Mouse (Mus musculus) midbrain, embryonic 12.5 days (tissue): Measurements from ENCODE around the gene Polr2b. TPM values are rescaled to one million over a fixed set of nuclear protein-coding genes. Genes with fewer than 3 reads are reported as not detected.

Source experiments
- ATAC-seq: fragments of 200-750 bp; cut with Nextera tagmentation; 2 replicates; pipeline ENCODE4 v1.8.0; 2017; ENCODE audit warnings: low read depth, moderate TSS enrichment, moderate library complexity; ENCODE audit not compliant: low FRiP score
- H3K27ac ChIP-seq: fragments of 300-500 bp; sonication (generic); replicated peaks from 2 replicates; pipeline ENCODE4 v1.5.1; 2016; ENCODE audit warnings: mild to moderate bottlenecking
- H3K27me3 ChIP-seq: fragments of 300-500 bp; sonication (generic); 2 replicates; pipeline ENCODE4 v1.6.1; 2016; ENCODE audit warnings: mild to moderate bottlenecking
- H3K36me3 ChIP-seq: fragments of 300-500 bp; sonication (generic); 2 replicates; pipeline ENCODE4 v1.6.1; 2016
- H3K4me1 ChIP-seq: fragments of 300-500 bp; sonication (generic); 2 replicates; pipeline ENCODE4 v1.6.1; 2016
- H3K4me2 ChIP-seq: fragments of 300-500 bp; sonication (generic); replicated peaks from 2 replicates; pipeline ENCODE4 v1.6.1; 2016; ENCODE audit warnings: mild to moderate bottlenecking, moderate library complexity
- H3K4me3 ChIP-seq: fragments of 300-500 bp; sonication (generic); 2 replicates; pipeline ENCODE4 v1.5.1; 2016; ENCODE audit warnings: mild to moderate bottlenecking
- H3K9ac ChIP-seq: fragments of 300-500 bp; sonication (generic); replicated peaks from 2 replicates; pipeline ENCODE4 v1.6.1; 2016; ENCODE audit warnings: mild to moderate bottlenecking, moderate library complexity
- H3K9me3 ChIP-seq: fragments of 300-500 bp; sonication (generic); 2 replicates; pipeline ENCODE4 v1.6.1; 2016; ENCODE audit warnings: mild to moderate bottlenecking
- WGBS: fragments of 180-500 bp; shearing (Covaris S2); methylation state at CpG from one replicate; pipeline ENCODE4 v1.1.7; 2016; 5-methylcytosine and 5-hydroxymethylcytosine counted together
- polyA plus RNA-seq: library from polyadenylated mRNA; unstranded; fragments of >200 nt; fragmentation: Nextera tagmentation; extraction: Ambion mirVana; gene quantifications from 2 replicates; pipeline ENCODE4 v1.2.1, GENCODE M21; 2016

The Polr2b gene
- polyA plus RNA-seq, 1 experiment from 2014 or later, result 92.3 TPM

DNA sequence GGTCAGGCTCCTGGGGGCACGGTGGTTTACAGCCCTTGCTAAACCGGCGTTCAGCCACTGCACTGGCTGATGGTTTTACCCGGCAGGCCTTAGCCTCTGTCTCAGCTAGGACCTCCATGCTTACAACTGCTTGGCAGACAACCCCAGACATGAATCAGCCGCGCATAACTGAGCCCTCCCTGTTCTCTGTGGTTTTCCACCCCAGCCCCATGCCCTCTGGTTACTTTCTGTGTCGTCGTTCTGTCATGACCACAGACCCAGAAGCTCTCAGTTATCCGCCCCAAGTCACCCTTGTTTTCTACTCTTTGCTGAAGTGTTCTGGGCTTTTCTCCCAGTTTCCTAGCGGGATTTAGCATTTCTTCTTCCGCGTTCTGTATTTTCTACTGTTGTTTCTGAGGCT lies 57.7 kb downstream of the Polr2b start:
- H3K36me3 ChIP-seq, result no peaks in the 10 kb centered on the region
- WGBS, result 61% methylated on average over 12 of the region's 12 CpGs
- ATAC-seq, result no peak

DNA sequence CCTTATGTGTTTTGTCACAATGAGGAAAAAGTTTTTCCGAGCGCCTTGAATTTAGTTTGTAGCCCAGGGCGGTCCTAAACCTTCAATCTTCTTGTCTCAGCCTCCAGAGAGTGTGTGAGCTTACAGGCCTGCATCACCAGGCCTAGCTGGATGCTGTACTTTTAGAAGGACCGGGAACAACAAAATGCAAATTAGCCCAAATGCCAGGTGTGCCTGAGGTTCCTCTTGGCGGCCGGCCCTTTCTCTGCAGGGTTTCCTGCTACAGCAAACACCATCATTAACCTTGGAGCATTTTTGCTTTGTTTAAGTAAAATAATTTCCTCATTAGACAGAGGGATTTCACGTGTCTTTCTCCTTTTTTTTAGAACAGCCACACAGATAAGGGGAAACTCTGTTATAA lies 58.2 kb downstream of the Polr2b start:
- Histone ChIP-seq H3K4me1 (0 out of 2 replicates have a peak, but pooled peaks cover 4% of the 10 kb centered on the region), H3K4me3 (no peak overlapping the region), H3K9ac (no peak overlapping the region), H3K36me3 (no peaks in the 10 kb centered on the region), H3K27me3 (0 out of 2 replicates have a peak, but pooled peaks cover 3% of the 10 kb centered on the region), H3K9me3 (no peaks in the 10 kb centered on the region), H3K27ac (no peak overlapping the region), H3K4me2 (no peak overlapping the region)
- 43% methylated on average over 7 of the region's 7 CpGs for WGBS
- ATAC-seq, result no peak

More for the DNA sequence above, 57.7 kb downstream of the Polr2b start:
- H3K9ac ChIP-seq, result no peak overlapping the region
- H3K9me3 ChIP-seq, result no peaks in the 10 kb centered on the region
- no peak overlapping the region for H3K4me3 ChIP-seq
- H3K27ac ChIP-seq, result no peak overlapping the region
- no peak overlapping the region for H3K4me2 ChIP-seq
- H3K27me3 ChIP-seq, result 0 out of 2 replicates have a peak, but pooled peaks cover 3% of the 10 kb centered on the region
- H3K4me1 ChIP-seq, result 0 out of 2 replicates have a peak, but pooled peaks cover 2% of the 10 kb centered on the region

- Histone ChIP-seq H3K9ac (no peak overlapping the region), H3K9me3 (no peaks in the 10 kb centered on the region), H3K27ac (no peak overlapping the region), H3K36me3 (no peaks in the 10 kb centered on the region), H3K4me3 (no peak overlapping the region), H3K4me1 (0 out of 2 replicates have a peak, but pooled peaks cover 4% of the 10 kb centered on the region), H3K27me3 (0 out of 2 replicates have a peak, but pooled peaks cover 3% of the 10 kb centered on the region), H3K4me2 (no peak overlapping the region)
- ATAC-seq, result no peak
- WGBS, result 84% methylated on average over 5 of the region's 5 CpGs
Measured at GRCm38 (mm10) chr5:77369394-77369793, 59.4 kb downstream of the Polr2b start.

DNA sequence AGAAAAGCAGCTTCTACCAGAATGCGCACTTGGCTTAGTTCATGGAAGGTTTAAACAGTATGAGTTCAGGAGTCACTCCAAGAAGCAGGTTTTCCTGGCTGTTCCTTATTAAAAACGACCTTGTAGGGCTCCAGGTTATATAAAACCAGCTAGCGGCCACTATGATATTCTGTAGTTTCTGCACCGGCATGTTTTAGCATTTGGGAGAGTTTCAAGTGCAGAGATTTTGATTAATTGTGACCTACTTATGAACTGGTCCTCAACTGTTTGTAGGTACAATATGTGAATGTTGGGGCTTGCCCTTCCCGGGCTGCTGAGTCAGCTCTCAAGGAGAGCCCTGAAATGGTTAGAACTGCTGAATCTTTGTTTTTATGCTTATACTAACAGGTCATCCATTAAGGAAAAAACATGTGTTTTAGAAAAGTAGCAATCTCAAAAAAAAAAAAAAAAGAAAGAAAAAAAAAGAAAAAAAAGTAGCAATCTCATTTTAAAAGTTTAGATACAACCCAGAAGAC lies 60.5 kb downstream of the Polr2b start:
- Histone ChIP-seq H3K27me3 (0 out of 2 replicates have a peak, but pooled peaks cover 3% of the 10 kb centered on the region), H3K4me2 (no peak overlapping the region), H3K9ac (no peak overlapping the region), H3K4me1 (0 out of 2 replicates have a peak, but pooled peaks cover 4% of the 10 kb centered on the region), H3K9me3 (no peaks in the 10 kb centered on the region), H3K27ac (no peak overlapping the region), H3K36me3 (no peaks in the 10 kb centered on the region), H3K4me3 (no peak overlapping the region)
- ATAC-seq, result no peak
- 79% methylated on average over 5 of the region's 5 CpGs for WGBS

GRCm38 (mm10) chr5:77372242-77372641 lies 62.3 kb downstream of the Polr2b start:
- Histone ChIP-seq H3K9me3 (no peaks in the 10 kb centered on the region), H3K27me3 (no peaks in the 10 kb centered on the region), H3K4me2 (no peak overlapping the region), H3K36me3 (no peaks in the 10 kb centered on the region), H3K4me3 (no peak overlapping the region), H3K27ac (no peak overlapping the region), H3K4me1 (0 out of 2 replicates have a peak, but pooled peaks cover 4% of the 10 kb centered on the region), H3K9ac (no peak overlapping the region)
- WGBS, result 83% methylated on average over 7 of the region's 7 CpGs
- no peak for ATAC-seq

DNA sequence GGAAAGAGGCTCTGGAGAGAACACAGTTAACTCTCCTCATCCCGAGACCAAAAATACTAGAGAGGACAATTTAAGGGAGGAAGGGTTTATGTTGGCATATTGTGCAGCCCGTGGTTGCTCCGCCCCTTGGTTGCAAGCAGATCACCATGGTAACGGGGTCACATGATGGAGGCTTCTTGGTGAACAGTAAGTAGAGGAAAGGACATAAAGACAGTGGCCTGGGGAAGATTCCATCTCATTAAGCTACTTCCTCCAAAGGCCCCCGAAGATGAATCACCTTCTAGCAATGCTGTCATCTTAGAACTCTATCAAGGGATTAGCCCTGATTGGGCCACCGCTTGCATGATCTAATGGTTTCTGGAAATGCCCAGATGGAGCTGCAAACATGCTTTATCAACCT lies 62.8 kb downstream of the Polr2b start:
- no peak overlapping the region for H3K9ac ChIP-seq
- no peak for ATAC-seq
- 77% methylated on average over 6 of the region's 6 CpGs for WGBS

GRCm38 (mm10) chr5:77374945-77375344 lies 65.0 kb downstream of the Polr2b start:
- H3K27me3 ChIP-seq, result no peaks in the 10 kb centered on the region
- no peaks in the 10 kb centered on the region for H3K36me3 ChIP-seq
- H3K4me1 ChIP-seq, result 0 out of 2 replicates have a peak, but pooled peaks cover 4% of the 10 kb centered on the region
- ATAC-seq, result no peak
- 80% methylated on average over 3 of the region's 3 CpGs for WGBS
- H3K4me3 ChIP-seq, result no peak overlapping the region
- no peak overlapping the region for H3K9ac ChIP-seq
- H3K9me3 ChIP-seq, result no peaks in the 10 kb centered on the region
- H3K27ac ChIP-seq, result no peak overlapping the region
- H3K4me2 ChIP-seq, result no peak overlapping the region

More for the DNA sequence above, 62.8 kb downstream of the Polr2b start:
- Histone ChIP-seq H3K9me3 (no peaks in the 10 kb centered on the region), H3K36me3 (no peaks in the 10 kb centered on the region), H3K27ac (no peak overlapping the region), H3K4me3 (no peak overlapping the region), H3K27me3 (no peaks in the 10 kb centered on the region), H3K4me2 (no peak overlapping the region), H3K4me1 (0 out of 2 replicates have a peak, but pooled peaks cover 4% of the 10 kb centered on the region)

DNA sequence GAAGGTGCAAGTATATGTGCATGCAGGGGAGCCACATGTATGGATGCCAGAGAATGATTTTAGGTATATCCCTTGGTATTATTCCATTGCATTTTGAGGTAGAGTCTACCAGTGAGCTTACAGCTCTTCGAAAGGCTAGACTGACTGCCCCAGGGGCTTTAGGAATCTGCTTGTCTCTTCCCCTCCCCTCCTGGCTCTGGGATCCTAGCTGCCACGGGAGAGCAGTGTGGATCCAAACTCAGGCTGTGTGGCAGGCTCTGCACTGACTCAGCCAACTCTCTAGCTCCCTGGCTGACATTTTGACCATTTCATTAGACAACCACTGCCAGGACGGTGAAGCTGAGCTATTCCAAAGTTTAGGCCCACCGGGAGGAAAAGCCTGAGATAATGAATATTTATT lies 65.6 kb downstream of the Polr2b start:
- no peak overlapping the region for H3K9ac ChIP-seq
- no peak for ATAC-seq
- no peaks in the 10 kb centered on the region for H3K27me3 ChIP-seq
- 75% methylated on average over 4 of the region's 4 CpGs for WGBS
- H3K36me3 ChIP-seq, result no peaks in the 10 kb centered on the region
- no peak overlapping the region for H3K27ac ChIP-seq
- H3K9me3 ChIP-seq, result no peaks in the 10 kb centered on the region
- no peak overlapping the region for H3K4me3 ChIP-seq
- H3K4me1 ChIP-seq, result 0 out of 2 replicates have a peak, but pooled peaks cover 4% of the 10 kb centered on the region
- H3K4me2 ChIP-seq, result no peak overlapping the region

DNA sequence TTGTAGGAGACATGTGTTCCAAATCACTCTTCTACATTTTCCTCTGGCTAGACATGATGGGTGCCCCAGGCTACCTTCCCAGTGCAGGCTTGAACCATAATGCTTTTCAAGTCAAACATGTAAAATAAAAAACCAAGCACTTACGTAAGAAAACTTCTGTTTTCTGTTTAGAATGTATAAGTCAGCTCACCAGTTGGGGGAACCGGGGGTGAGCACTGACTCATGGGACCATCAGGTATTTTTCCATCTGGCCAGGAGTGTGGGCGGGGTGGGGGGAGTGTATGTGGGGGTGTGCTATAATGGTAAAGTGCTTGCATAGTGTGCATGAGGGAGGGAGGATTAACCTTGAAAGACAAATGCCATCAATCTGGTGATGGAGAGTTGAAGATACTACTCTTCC lies 68.1 kb downstream of the Polr2b start:
- Histone ChIP-seq H3K4me2 (no peak overlapping the region), H3K27ac (no peak overlapping the region), H3K9me3 (no peaks in the 10 kb centered on the region), H3K27me3 (no peaks in the 10 kb centered on the region), H3K36me3 (no peaks in the 10 kb centered on the region), H3K9ac (no peak overlapping the region), H3K4me1 (no peaks in the 10 kb centered on the region), H3K4me3 (no peak overlapping the region)
- WGBS, result 89% methylated on average over 3 of the region's 3 CpGs
- ATAC-seq, result no peak

DNA sequence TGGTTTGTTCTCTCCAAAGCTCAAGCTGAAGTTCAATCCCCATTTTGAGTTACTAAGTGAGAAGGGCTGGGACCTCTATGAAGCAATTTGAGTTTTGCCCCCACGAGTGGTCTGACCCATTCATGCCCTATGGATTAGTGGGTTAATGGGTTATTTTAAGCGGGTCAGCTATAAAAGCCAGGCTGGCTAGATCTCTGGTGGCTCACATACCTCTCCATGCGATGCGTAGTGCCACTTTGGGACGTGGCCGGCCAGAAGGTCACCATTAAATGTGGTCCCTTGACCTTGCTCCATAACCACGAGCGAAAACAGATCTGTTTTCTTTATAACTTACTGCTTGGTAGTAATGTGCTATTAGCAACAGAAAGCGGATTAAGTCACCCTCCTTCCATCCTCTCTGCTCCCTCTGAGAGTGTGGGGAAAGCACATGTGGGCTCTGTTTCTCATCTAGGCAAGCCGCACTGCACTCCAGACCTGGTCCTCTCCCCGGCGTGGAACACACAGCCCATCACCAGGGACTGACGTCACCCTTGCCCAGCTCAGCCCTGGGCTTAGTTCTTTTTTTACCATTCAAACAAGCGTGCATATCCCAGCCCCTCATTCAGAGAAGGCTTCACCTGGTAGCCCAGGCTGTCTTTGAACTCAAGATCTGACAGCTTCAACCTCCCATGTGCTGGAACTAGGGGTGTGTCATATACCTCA lies 69.6 kb downstream of the Polr2b start:
- no peak overlapping the region for H3K4me3 ChIP-seq
- no peaks in the 10 kb centered on the region for H3K27me3 ChIP-seq
- 65% methylated on average over 14 of the region's 14 CpGs for WGBS
- H3K36me3 ChIP-seq, result no peaks in the 10 kb centered on the region
- no peaks in the 10 kb centered on the region for H3K9me3 ChIP-seq
- no peaks in the 10 kb centered on the region for H3K4me1 ChIP-seq
- peak; percentile 44; the same call in 1 of the 2 replicates for ATAC-seq
- no peak overlapping the region for H3K27ac ChIP-seq
- no peak overlapping the region for H3K4me2 ChIP-seq
- H3K9ac ChIP-seq, result no peak overlapping the region

- Histone ChIP-seq H3K36me3 (no peaks in the 10 kb centered on the region), H3K9me3 (no peaks in the 10 kb centered on the region), H3K27ac (no peak overlapping the region), H3K4me1 (no peaks in the 10 kb centered on the region), H3K27me3 (no peaks in the 10 kb centered on the region), H3K9ac (no peak overlapping the region), H3K4me3 (no peak overlapping the region), H3K4me2 (0 out of 2 replicates have a peak overlapping the region, but pooled peaks have one; percentile 0)
- WGBS, result 57% methylated on average over 17 of the region's 17 CpGs
- ATAC-seq, result peak; percentile 53
Measured at GRCm38 (mm10) chr5:77380321-77380901, 70.5 kb downstream of the Polr2b start.

DNA sequence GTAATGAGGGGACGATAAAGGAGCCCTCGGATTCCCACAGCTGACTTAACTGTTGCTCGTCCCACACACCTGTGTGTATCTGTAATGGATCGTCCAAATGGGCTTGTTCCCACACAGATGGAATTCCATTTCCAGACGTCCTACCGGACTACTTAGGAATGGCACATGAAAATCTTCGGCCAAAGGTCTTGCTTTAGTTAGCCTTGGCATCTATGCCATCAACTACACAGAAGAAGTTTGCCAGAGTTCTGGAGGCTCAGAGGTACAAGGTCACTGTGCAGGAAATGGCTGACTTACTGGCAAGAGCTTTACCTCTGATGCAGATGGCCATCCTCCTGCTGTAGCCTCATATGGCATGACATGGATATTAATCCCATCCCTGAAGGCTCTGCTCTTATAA lies 71.3 kb downstream of the Polr2b start:
- H3K27ac ChIP-seq, result no peak overlapping the region
- no peaks in the 10 kb centered on the region for H3K9me3 ChIP-seq
- H3K36me3 ChIP-seq, result no peaks in the 10 kb centered on the region
- no peaks in the 10 kb centered on the region for H3K27me3 ChIP-seq
- no peak for ATAC-seq
- H3K4me1 ChIP-seq, result no peaks in the 10 kb centered on the region
- 84% methylated on average over 7 of the region's 7 CpGs for WGBS
- H3K4me3 ChIP-seq, result no peak overlapping the region
- no peak overlapping the region for H3K9ac ChIP-seq
- H3K4me2 ChIP-seq, result no peak overlapping the region
